Mouse (Mus musculus): ENCODE results near the gene Utp11.
"Not testable (repeated sequence)": the region's sequence is repeated elsewhere in the genome, so short reads cannot be mapped to it uniquely, and the experiment has no call there.

The Utp11 gene

GRCm38 (mm10) chr4:124693135-124693894 lies at the start of gene Utp11:
Gene Utp11, minus strand, starts transcription at chr4:124693600.
- DNase-seq: peak; percentile 92

- peak; percentile 54 for DNase-seq
These were observed 49.4 kb upstream of the Utp11 start for GRCm38 (mm10) chr4:124742839-124743238.

- peak; percentile 90 for DNase-seq
These were observed 48.3 kb upstream of the Utp11 start, which contains the start of gene Inpp5b for GRCm38 (mm10) chr4:124741376-124742343. Gene Inpp5b, plus strand, starts transcription at chr4:124741850.

GRCm38 (mm10) chr4:124738783-124739182 lies 45.4 kb upstream of the Utp11 start:
- DNase-seq: no peak

- DNase-seq: no peak
These were observed 44.6 kb upstream of the Utp11 start for GRCm38 (mm10) chr4:124738013-124738412.

- DNase-seq: no peak
These were observed 44.1 kb upstream of the Utp11 start for GRCm38 (mm10) chr4:124737486-124737885.

GRCm38 (mm10) chr4:124736952-124737351 lies 43.6 kb upstream of the Utp11 start:
- no peak for DNase-seq

GRCm38 (mm10) chr4:124726121-124726520 lies 32.7 kb upstream of the Utp11 start:
- no peak for DNase-seq

GRCm38 (mm10) chr4:124719101-124719500 lies 25.7 kb upstream of the Utp11 start:
- no peak for DNase-seq

- peak; percentile 96 for DNase-seq
These were observed 21.4 kb upstream of the Utp11 start, which contains the start of gene Sf3a3 for GRCm38 (mm10) chr4:124714545-124715481. Gene Sf3a3, plus strand, starts transcription at chr4:124714776.

GRCm38 (mm10) chr4:124713850-124714249 lies 20.4 kb upstream of the Utp11 start:
- DNase-seq: not testable (repeated sequence)

GRCm38 (mm10) chr4:124712618-124713017 lies 19.2 kb upstream of the Utp11 start:
- DNase-seq: no peak

GRCm38 (mm10) chr4:124710776-124711291 lies 17.4 kb upstream of the Utp11 start:
- peak; percentile 67 for DNase-seq

GRCm38 (mm10) chr4:124709961-124710446 lies 16.6 kb upstream of the Utp11 start:
- peak; percentile 39 for DNase-seq

- DNase-seq: peak; percentile 93
These were observed 15.4 kb upstream of the Utp11 start for GRCm38 (mm10) chr4:124708518-124709477.

GRCm38 (mm10) chr4:124708200-124708517 lies 14.8 kb upstream of the Utp11 start:
- DNase-seq: not testable (repeated sequence)

GRCm38 (mm10) chr4:124707381-124708199 lies 14.2 kb upstream of the Utp11 start:
- DNase-seq: not testable (repeated sequence)

GRCm38 (mm10) chr4:124705661-124706269 lies 12.4 kb upstream of the Utp11 start:
- no peak for DNase-seq

GRCm38 (mm10) chr4:124704797-124705474 lies 11.5 kb upstream of the Utp11 start:
- peak; percentile 83 for DNase-seq
